Mouse (Mus musculus): ENCODE measurements around the gene Usp5.

GRCm38 (mm10) chr6:124829799-124830700 lies 766 bp upstream of the Usp5 start:
- TF ChIP-seq CTCF (IDR thresholded peaks at IDR 0.05) (peak; percentile 34), EP300 (IDR thresholded peaks at IDR 0.05) (peak; percentile 53; the same call in 1 of the 2 replicates)

All from lung, postnatal 0 days (tissue).